Mouse (Mus musculus) heart, embryonic 10.5 days (tissue): ENCODE data around the gene St5. TPM values are rescaled to one million over a fixed set of nuclear protein-coding genes. Genes with fewer than 3 reads are reported as not detected.

ENCODE experiments used
- DNase-seq: peaks from one replicate; pipeline ENCODE4 v3.0.0-alpha.2; 2017; ENCODE audit warnings: low spot score
- H3K27ac ChIP-seq: fragments of 300-500 bp; sonication (generic); 2 replicates; pipeline ENCODE4 v1.5.1; 2016; ENCODE audit warnings: mild to moderate bottlenecking
- H3K27me3 ChIP-seq: fragments of 300-500 bp; sonication (generic); 2 replicates; pipeline ENCODE4 v1.6.1; 2016; ENCODE audit warnings: mild to moderate bottlenecking; ENCODE audit not compliant: poor library complexity, insufficient read depth, severe bottlenecking
- H3K36me3 ChIP-seq: fragments of 300-500 bp; sonication (generic); 2 replicates; pipeline ENCODE4 v1.6.1; 2016; ENCODE audit warnings: mild to moderate bottlenecking, moderate library complexity
- H3K4me1 ChIP-seq: fragments of 300-500 bp; sonication (generic); 2 replicates; pipeline ENCODE4 v1.6.1; 2016; ENCODE audit warnings: mild to moderate bottlenecking
- H3K4me3 ChIP-seq: fragments of 300-500 bp; sonication (generic); 2 replicates; pipeline ENCODE4 v1.5.1; 2016; ENCODE audit warnings: mild to moderate bottlenecking, moderate library complexity
- H3K9me3 ChIP-seq: fragments of 300-500 bp; sonication (generic); 2 replicates; pipeline ENCODE4 v1.6.1; 2016; ENCODE audit warnings: mild to moderate bottlenecking, moderate library complexity
- WGBS: fragments of 180-500 bp; shearing (Covaris S2); methylation state at CpG from one replicate; pipeline ENCODE4 v1.1.7; 2016; 5-methylcytosine and 5-hydroxymethylcytosine counted together
- polyA plus RNA-seq: library from polyadenylated mRNA; unstranded; fragments of >200 nt; fragmentation: Nextera tagmentation; extraction: Ambion mirVana; gene quantifications from 2 replicates; pipeline ENCODE4 v1.2.1, GENCODE M21; 2016

St5 gene
- polyA plus RNA-seq, 1 experiment from 2014 or later: 39.9 TPM

DNA sequence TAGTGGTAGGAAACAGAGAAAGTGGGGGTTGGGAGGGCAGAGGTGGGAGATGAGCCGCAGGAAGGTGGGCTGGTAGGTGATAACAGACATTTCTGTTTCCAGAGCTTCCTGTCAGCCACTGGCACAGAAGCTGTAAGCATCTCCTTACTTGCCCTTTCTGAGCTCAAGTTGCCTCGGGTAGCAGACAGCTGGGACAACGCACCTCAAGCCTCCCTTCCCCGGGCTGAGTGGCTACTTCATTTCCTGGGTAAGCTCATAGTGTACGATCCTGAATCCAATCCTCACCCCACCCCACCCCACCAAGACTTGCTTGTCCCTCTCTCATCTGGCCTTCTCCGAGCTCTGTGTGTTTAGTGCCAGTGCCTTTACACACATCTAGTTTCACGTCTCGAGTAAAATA lies 115.3 kb downstream of the St5 start:
- Histone ChIP-seq H3K9me3 (no peaks in the 10 kb centered on the region), H3K36me3 (no peaks in the 10 kb centered on the region), H3K27ac (peak overlapping the region; percentile 56), H3K4me3 (no peak overlapping the region), H3K27me3 (no peaks in the 10 kb centered on the region), H3K4me1 (peaks cover 55% of the 10 kb centered on the region)
- WGBS: 54% methylated on average over 8 of the region's 8 CpGs
- no peak for DNase-seq

- 85% methylated on average over 1 of the region's 1 CpGs for WGBS
- H3K36me3 ChIP-seq: no peaks in the 10 kb centered on the region
- peaks cover 43% of the 10 kb centered on the region for H3K4me1 ChIP-seq
- H3K9me3 ChIP-seq: no peaks in the 10 kb centered on the region
- H3K27me3 ChIP-seq: no peaks in the 10 kb centered on the region
- H3K27ac ChIP-seq: no peak overlapping the region
- no peak for DNase-seq
- H3K4me3 ChIP-seq: no peak overlapping the region
Observed at GRCm38 (mm10) chr7:109584467-109584866, 118.9 kb downstream of the St5 start.

DNA sequence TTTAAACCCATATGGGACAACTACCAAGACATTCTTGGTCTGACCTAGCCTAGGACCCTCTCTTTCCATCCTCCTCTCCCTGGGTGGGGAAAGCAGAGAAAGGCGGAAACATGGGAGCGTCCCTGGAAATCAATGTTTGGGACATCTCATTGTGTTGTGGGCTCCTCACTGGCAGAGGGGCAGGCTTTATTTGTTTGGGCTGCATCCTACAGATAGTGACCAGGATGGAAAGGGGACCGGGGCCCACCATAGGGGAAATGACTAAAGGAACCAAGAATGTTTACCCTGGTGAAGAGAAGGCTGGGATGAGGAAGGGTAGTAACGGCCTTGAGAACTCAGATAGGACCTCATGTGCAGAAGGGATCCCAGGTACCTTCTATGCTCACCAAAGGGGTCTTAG lies 122.9 kb downstream of the St5 start:
- WGBS: 63% methylated on average over 4 of the region's 4 CpGs

GRCm38 (mm10) chr7:109579585-109580307 lies 123.7 kb downstream of the St5 start:
- peak overlapping the region; percentile 67 for H3K27ac ChIP-seq
- no peaks in the 10 kb centered on the region for H3K27me3 ChIP-seq
- H3K36me3 ChIP-seq: no peaks in the 10 kb centered on the region
- DNase-seq: no peak
- WGBS: 76% methylated on average over 6 of the region's 6 CpGs
- H3K4me1 ChIP-seq: peaks cover 53% of the 10 kb centered on the region
- H3K9me3 ChIP-seq: no peaks in the 10 kb centered on the region
- no peak overlapping the region for H3K4me3 ChIP-seq

More for the DNA sequence above, 122.9 kb downstream of the St5 start:
- Histone ChIP-seq H3K27me3 (no peaks in the 10 kb centered on the region), H3K4me1 (peaks cover 51% of the 10 kb centered on the region), H3K4me3 (no peak overlapping the region), H3K27ac (no peak overlapping the region), H3K36me3 (no peaks in the 10 kb centered on the region), H3K9me3 (no peaks in the 10 kb centered on the region)
- no peak for DNase-seq

DNA sequence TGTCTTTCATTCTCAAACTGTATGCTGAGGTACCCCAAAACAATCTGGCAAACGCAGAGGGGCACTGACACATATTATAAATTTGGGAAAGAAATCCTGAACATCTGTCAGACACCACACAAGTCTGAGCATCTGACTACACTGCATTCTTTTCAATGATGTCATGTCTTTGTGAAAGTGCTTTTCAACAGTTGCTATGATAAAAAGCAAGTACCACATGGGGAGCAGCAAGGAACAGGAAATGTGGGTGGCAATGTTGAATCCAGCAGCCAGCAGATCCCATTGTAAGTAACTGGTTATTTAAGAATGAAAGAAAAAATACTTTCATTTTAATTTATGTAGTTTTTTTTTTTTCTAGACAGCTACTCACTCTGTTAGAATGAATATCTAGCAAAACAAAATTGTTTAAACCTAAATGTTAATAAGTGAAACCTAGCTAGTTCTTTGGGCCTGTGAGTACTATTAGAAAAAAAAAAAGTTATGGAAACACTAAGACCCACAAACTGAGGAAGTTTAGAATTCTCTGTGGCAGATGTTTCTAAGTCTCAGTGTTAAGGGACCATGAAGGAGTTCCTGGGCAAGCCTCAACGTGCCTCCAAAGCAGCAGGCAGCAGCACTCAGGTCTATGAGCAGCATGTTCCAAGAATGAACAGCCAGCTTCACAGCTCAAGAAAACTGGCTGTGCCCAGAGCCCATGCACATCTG lies 124.4 kb downstream of the St5 start:
- DNase-seq: no peak
- peaks cover 56% of the 10 kb centered on the region for H3K4me1 ChIP-seq
- 61% methylated on average over 2 of the region's 2 CpGs for WGBS

GRCm38 (mm10) chr7:109576321-109577314 lies 126.8 kb downstream of the St5 start:
- no peak for DNase-seq
- peak overlapping the region; percentile 73 for H3K27ac ChIP-seq
- peaks cover 52% of the 10 kb centered on the region for H3K4me1 ChIP-seq

More for the DNA sequence above, 124.4 kb downstream of the St5 start:
- H3K4me3 ChIP-seq: no peak overlapping the region
- H3K9me3 ChIP-seq: no peaks in the 10 kb centered on the region
- H3K36me3 ChIP-seq: no peaks in the 10 kb centered on the region
- peak overlapping the region; percentile 67 for H3K27ac ChIP-seq
- H3K27me3 ChIP-seq: no peaks in the 10 kb centered on the region

GRCm38 (mm10) chr7:109574166-109574565 lies 129.2 kb downstream of the St5 start:
- H3K4me3 ChIP-seq: no peak overlapping the region
- DNase-seq: no peak
- 0 out of 2 replicates have a peak, but pooled peaks cover 4% of the 10 kb centered on the region for H3K36me3 ChIP-seq
- 88% methylated on average over 7 of the region's 7 CpGs for WGBS
- H3K9me3 ChIP-seq: no peaks in the 10 kb centered on the region
- peaks cover 44% of the 10 kb centered on the region for H3K4me1 ChIP-seq
- no peak overlapping the region for H3K27ac ChIP-seq
- no peaks in the 10 kb centered on the region for H3K27me3 ChIP-seq

More at GRCm38 (mm10) chr7:109576321-109577314, 126.8 kb downstream of the St5 start:
- Histone ChIP-seq H3K4me3 (no peak overlapping the region), H3K27me3 (no peaks in the 10 kb centered on the region), H3K9me3 (no peaks in the 10 kb centered on the region), H3K36me3 (no peaks in the 10 kb centered on the region)
- WGBS: 32% methylated on average over 11 of the region's 11 CpGs

DNA sequence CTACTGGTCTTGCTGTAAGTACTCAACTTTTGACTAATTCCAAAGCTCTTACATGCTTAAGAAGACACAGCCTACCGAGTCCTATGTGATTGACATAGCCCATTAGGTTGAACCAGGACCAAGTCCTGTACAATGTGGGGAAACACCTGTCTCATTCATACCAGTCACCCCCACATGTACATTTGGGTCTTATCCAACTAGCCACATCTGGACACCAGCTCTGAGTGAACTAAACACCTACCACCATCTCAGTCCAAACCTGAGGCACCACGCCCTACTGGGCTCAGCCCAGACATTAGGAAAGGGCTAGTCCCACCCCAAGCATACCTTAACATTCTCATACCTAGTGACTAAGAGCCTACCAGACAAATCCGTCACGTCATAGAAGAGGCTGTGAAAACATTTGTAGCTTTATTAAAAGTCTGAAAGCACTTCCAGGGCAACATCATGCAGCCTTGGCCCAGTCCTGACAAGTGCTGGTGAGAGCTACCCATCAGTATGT lies 135.0 kb downstream of the St5 start:
- Histone ChIP-seq H3K27ac (no peak overlapping the region), H3K27me3 (no peaks in the 10 kb centered on the region), H3K4me1 (peaks cover 25% of the 10 kb centered on the region), H3K36me3 (peaks cover 12% of the 10 kb centered on the region; the same call in 1 of the 2 replicates), H3K4me3 (no peak overlapping the region), H3K9me3 (no peaks in the 10 kb centered on the region)
- no peak for DNase-seq
- WGBS: 85% methylated on average over 4 of the region's 4 CpGs

DNA sequence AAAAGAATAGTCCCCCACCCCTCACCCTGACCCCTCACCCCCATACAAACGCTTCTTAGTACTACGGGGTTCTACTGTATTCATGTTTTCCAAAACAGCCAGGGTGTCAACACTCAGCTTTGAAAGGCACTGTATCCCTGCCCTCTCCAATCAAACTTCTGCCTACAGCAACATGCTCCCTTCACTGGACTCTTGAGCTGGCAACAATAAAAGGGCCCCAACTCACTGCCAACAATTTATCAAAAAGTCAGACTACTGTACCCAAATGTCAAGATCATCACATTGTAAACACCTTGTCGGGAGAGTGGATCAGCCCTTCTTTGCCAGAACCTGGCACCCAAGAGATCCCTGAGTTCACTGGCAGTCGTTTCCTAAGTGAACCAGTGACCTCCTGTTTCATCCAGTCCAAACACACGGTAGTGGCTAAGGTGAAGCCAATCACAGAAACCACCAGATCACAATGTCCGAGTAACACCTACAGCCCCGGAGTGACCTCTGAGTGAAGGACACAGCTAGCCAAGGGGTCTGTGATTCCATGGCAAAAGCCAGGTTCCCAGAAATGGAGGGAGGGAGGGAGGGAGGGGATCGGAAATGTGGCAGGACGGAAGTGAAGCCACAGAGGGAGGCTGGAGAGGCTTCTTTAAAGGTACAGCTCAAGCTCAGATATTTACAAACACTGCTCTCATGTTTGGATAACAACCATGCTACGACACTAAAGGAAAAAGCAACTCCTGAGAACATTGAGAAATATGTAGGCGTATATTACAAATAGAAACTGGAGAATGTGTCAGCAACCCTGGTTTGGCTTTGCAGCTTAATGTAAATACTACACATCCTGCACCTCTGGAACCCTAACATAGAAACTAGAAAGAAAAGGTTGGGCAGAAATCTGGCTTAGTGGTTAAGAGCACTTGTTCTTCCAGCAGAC lies 136.3 kb downstream of the St5 start:
- Histone ChIP-seq H3K4me3 (no peak overlapping the region), H3K4me1 (peaks cover 36% of the 10 kb centered on the region), H3K27ac (peak overlapping the region; percentile 70; the same call in 1 of the 2 replicates), H3K27me3 (no peaks in the 10 kb centered on the region), H3K36me3 (peaks cover 12% of the 10 kb centered on the region; the same call in 1 of the 2 replicates), H3K9me3 (no peaks in the 10 kb centered on the region)
- no peak for DNase-seq
- WGBS: 65% methylated on average over 11 of the region's 11 CpGs

DNA sequence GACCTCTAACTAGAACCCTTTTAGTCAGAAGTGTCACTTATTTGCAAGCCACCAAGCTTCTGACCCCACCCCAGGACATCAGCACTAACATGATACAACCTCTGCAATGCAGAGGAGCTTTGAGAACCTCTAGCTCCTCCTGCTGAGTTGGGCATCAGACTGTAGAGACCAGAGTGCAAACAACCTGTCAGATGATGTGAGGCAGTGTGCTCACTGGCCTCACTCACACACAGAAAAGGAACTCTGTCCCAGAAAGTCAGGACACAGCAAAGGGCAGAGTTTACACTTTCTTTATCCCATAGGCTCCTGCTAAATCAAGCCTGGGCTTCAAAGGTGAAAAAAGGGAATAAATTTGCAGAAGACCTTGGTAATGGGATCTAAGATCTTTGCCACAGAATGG lies 137.1 kb downstream of the St5 start:
- Histone ChIP-seq H3K36me3 (peaks cover 12% of the 10 kb centered on the region; the same call in 1 of the 2 replicates), H3K9me3 (no peaks in the 10 kb centered on the region), H3K27ac (no peak overlapping the region), H3K27me3 (no peaks in the 10 kb centered on the region), H3K4me1 (peaks cover 38% of the 10 kb centered on the region), H3K4me3 (no peak overlapping the region)
- DNase-seq: no peak

GRCm38 (mm10) chr7:109563775-109564362 lies 139.5 kb downstream of the St5 start:
- DNase-seq: no peak
- Histone ChIP-seq H3K4me1 (peaks cover 55% of the 10 kb centered on the region), H3K36me3 (peaks cover 8% of the 10 kb centered on the region; the same call in 1 of the 2 replicates), H3K27ac (no peak overlapping the region), H3K4me3 (no peak overlapping the region), H3K27me3 (no peaks in the 10 kb centered on the region), H3K9me3 (no peaks in the 10 kb centered on the region)
- 74% methylated on average over 4 of the region's 4 CpGs for WGBS
